Comparison of ENCODE assay signal across 18 mouse cellular contexts in the genomic region with DNA sequence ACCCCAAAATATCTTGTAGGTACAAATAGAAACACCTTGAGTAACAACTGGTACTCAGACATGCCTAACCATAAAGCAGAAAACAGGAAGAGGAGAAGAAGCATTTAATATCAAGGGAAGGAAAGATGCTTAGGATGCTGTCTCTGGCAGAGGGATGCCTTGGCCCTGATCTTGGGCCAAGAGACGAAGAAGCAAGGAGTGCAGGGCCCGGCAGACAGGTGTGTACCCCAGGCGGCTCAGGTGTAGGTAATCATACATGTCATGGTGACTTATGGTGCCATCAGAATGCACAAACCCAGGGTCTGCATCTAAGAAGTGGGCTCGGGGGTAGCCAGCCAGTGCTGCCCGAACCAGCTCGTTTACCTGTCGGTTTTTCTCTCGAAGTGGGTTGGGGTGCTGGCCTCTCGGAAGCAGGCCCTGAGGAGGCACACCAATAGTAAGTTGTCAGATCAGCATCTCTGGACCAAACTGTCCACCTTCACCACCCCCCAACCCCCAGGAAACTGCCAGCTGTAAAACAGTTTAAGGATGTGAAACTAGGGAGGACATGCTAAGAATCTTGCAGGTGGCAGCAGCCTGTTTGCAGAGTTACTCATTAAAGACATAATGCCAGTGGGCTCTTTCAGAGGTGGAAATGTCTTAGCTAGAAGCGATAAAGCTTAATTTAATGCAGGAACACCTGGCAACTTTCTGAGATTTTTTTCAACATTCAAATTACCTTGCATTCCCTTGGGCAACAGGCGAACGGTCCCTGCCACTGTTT. TPM values are rescaled to one million over a fixed set of nuclear protein-coding genes. Genes with fewer than 3 reads are reported as not detected.
DNase-seq lines count a peak whose midpoint lies in the region; ATAC-seq and TF ChIP-seq lines count a peak whose summit lies in the region.
"Had no signal": no experiment of that assay in that cellular context is flagged by ENCODE, and none has a peak within 500 bp of the region (broad histone marks: within the 10 kb centered on the region; RNA-seq: fewer than 3 reads in every experiment).

No protein-coding gene starts in this region.

- WGBS in heart, embryonic 10.5 days = 88% methylated on average over 12 of the region's 12 CpGs
- 91% methylated on average over 12 of the region's 12 CpGs for whole genome bisulfite sequencing in heart, embryonic 12.5 days
- WGBS in midbrain, embryonic 14.5 days = 92% methylated on average over 12 of the region's 12 CpGs
- 88% methylated on average over 12 of the region's 12 CpGs for whole genome bisulfite sequencing in midbrain, postnatal 0 days
- whole genome bisulfite sequencing in bone marrow, adult 2 months = 78% methylated on average over 12 of the region's 12 CpGs

- no peak for TF ChIP-seq CTCF in midbrain, postnatal 0 days (IDR thresholded peaks at IDR 0.05)
- no peak for TF ChIP-seq CTCF in bone marrow, adult 2 months (IDR thresholded peaks at IDR 0.05; ENCODE audit: control insufficient read depth, insufficient read depth, low read length)

- ATAC-seq in heart, embryonic 12.5 days (ENCODE audit: insufficient number of reproducible peaks, low FRiP score) = no peak
- no peak for ATAC-seq in midbrain, embryonic 14.5 days (ENCODE audit: low FRiP score, low TSS enrichment)
- ATAC-seq in midbrain, postnatal 0 days (ENCODE audit: low FRiP score) = no peak
- peak; percentile 22 for ATAC-seq in neutrophil, adult 5-6 weeks (ENCODE audit: extremely low read depth, insufficient number of reproducible peaks, low FRiP score, poor library complexity, severe bottlenecking)
- ATAC-seq: CD4-positive, CD25-positive, alpha-beta regulatory T cell, adult 4 months had no signal

- H3K4me2 ChIP-seq in heart, embryonic 12.5 days = no peak overlapping the region
- H3K4me2 ChIP-seq in midbrain, embryonic 14.5 days (ENCODE audit: low read length) = peak overlapping the region; percentile 81
- H3K4me2 ChIP-seq in midbrain, postnatal 0 days (ENCODE audit: low read depth, low read length, poor library complexity, severe bottlenecking) = no peak overlapping the region

- DNase-seq in heart, embryonic 10.5 days (ENCODE audit: low spot score) = peak; percentile 72
- no peak for DNase-seq in midbrain, embryonic 14.5 days
- DNase-seq in midbrain, postnatal 0 days (ENCODE audit: low spot score) = no peak
- DNase-seq in right cerebral cortex, postnatal 14 days = no peak
- DNase-seq: cerebellum, adult 18-20 months; gastrocnemius, postnatal 36 days; kidney, postnatal 10 days; layer of hippocampus, adult 9-11 months; lung, embryonic 14.5 days; right cerebral cortex, adult 18-20 months had no signal

- no peak overlapping the region for H3K27ac ChIP-seq in heart, embryonic 10.5 days
- no peak overlapping the region for H3K27ac ChIP-seq in heart, embryonic 12.5 days (ENCODE audit: poor library complexity, severe bottlenecking)
- no peak overlapping the region for H3K27ac ChIP-seq in midbrain, embryonic 14.5 days (replicated peaks; ENCODE audit: low read depth, low read length)
- no peak overlapping the region for H3K27ac ChIP-seq in midbrain, postnatal 0 days (ENCODE audit: low read depth, low read length)
- H3K27ac ChIP-seq in bone marrow, adult 2 months (ENCODE audit: control insufficient read depth, insufficient read depth, low read depth, low read length, poor library complexity) = peak overlapping the region; percentile 77

- no peak overlapping the region for H3K9ac ChIP-seq in heart, embryonic 12.5 days
- no peak overlapping the region for H3K9ac ChIP-seq in midbrain, embryonic 14.5 days (replicated peaks; ENCODE audit: low read length)
- no peak overlapping the region for H3K9ac ChIP-seq in midbrain, postnatal 0 days (replicated peaks; ENCODE audit: low read length, poor library complexity, severe bottlenecking)
- H3K9ac ChIP-seq: lung, embryonic 14.5 days had no signal

- no peak for TF ChIP-seq POLR2A in bone marrow, adult 2 months (IDR thresholded peaks at IDR 0.05; ENCODE audit: borderline replicate concordance, control insufficient read depth, low read depth, low read length)

- H3K36me3 ChIP-seq in heart, embryonic 10.5 days = peaks cover 59% of the 10 kb centered on the region
- H3K36me3 ChIP-seq in heart, embryonic 12.5 days = peaks cover 60% of the 10 kb centered on the region
- H3K36me3 ChIP-seq in midbrain, embryonic 14.5 days (ENCODE audit: control insufficient read depth, insufficient read depth, low read length) = peaks cover 60% of the 10 kb centered on the region
- peaks cover 39% of the 10 kb centered on the region for H3K36me3 ChIP-seq in midbrain, postnatal 0 days (ENCODE audit: insufficient read depth, low read length)

- H3K4me1 ChIP-seq in heart, embryonic 10.5 days = peaks cover 41% of the 10 kb centered on the region
- peaks cover 47% of the 10 kb centered on the region for H3K4me1 ChIP-seq in heart, embryonic 12.5 days (replicated peaks)
- H3K4me1 ChIP-seq in midbrain, embryonic 14.5 days (ENCODE audit: control insufficient read depth, insufficient read depth, low read length) = peaks cover 13% of the 10 kb centered on the region
- H3K4me1 ChIP-seq in midbrain, postnatal 0 days (ENCODE audit: insufficient read depth, low read length) = peaks cover 6% of the 10 kb centered on the region; the same call in 1 of the 2 replicates
- H3K4me1 ChIP-seq in bone marrow, adult 2 months (ENCODE audit: control insufficient read depth, insufficient read depth, low read length) = peaks cover 2% of the 10 kb centered on the region; the same call in 1 of the 2 replicates

- no peaks in the 10 kb centered on the region for H3K27me3 ChIP-seq in heart, embryonic 10.5 days (ENCODE audit: insufficient read depth, poor library complexity, severe bottlenecking)
- no peaks in the 10 kb centered on the region for H3K27me3 ChIP-seq in heart, embryonic 12.5 days (replicated peaks)
- no peaks in the 10 kb centered on the region for H3K27me3 ChIP-seq in midbrain, embryonic 14.5 days (ENCODE audit: control insufficient read depth, insufficient read depth, low read length)
- no peaks in the 10 kb centered on the region for H3K27me3 ChIP-seq in midbrain, postnatal 0 days (ENCODE audit: insufficient read depth, low read length)

- no peak overlapping the region for H3K4me3 ChIP-seq in heart, embryonic 10.5 days
- H3K4me3 ChIP-seq in heart, embryonic 12.5 days = no peak overlapping the region
- peak overlapping the region; percentile 89; the same call in 1 of the 2 replicates for H3K4me3 ChIP-seq in midbrain, embryonic 14.5 days (replicated peaks; ENCODE audit: low read depth, low read length)
- H3K4me3 ChIP-seq in midbrain, postnatal 0 days (ENCODE audit: low read depth, low read length) = no peak overlapping the region
- H3K4me3 ChIP-seq in bone marrow, adult 2 months (replicated peaks; ENCODE audit: control insufficient read depth, low read depth, low read length) = no peak overlapping the region

- H3K9me3 ChIP-seq in heart, embryonic 10.5 days = no peaks in the 10 kb centered on the region
- no peaks in the 10 kb centered on the region for H3K9me3 ChIP-seq in heart, embryonic 12.5 days (replicated peaks)
- no peaks in the 10 kb centered on the region for H3K9me3 ChIP-seq in midbrain, embryonic 14.5 days (ENCODE audit: control insufficient read depth, low read length)
- no peaks in the 10 kb centered on the region for H3K9me3 ChIP-seq in midbrain, postnatal 0 days (ENCODE audit: low read length)

RNA-seq across cellular contexts. Expression of gene Pafah1b3, which starts 2.6 kb away (rescaled TPM):
- 147 and 189 TPM in 2 replicates for polyA plus RNA-seq in heart, embryonic 10.5 days (2016; fragmentation: Nextera tagmentation; extraction: Ambion mirVana)
- polyA plus RNA-seq in heart, embryonic 12.5 days (2016; fragmentation: Nextera tagmentation; extraction: Ambion mirVana) = 127 and 131 TPM in 2 replicates
- 630 and 836 TPM in 2 replicates for polyA plus RNA-seq in midbrain, embryonic 14.5 days (2014; fragmentation: Nextera tagmentation; extraction: Ambion mirVana)
- total RNA-seq in midbrain, postnatal 0 days (2014; rRNA removed) = 595 and 661 TPM in 2 replicates
- 604 and 629 TPM in 2 replicates for polyA plus RNA-seq in midbrain, postnatal 0 days (2015; fragmentation: Nextera tagmentation; extraction: Ambion mirVana)
- polyA plus RNA-seq in bone marrow, adult 2 months (2011; ENCODE audit: insufficient read depth, insufficient read length, low replicate concordance, missing spikeins) = 31.5 and 46.4 TPM in 2 replicates
- 33.6 and 47.8 TPM in 2 replicates for total RNA-seq in neutrophil, adult 5-6 weeks (2017)

RNA-seq across cellular contexts. Expression of gene Prr19, which starts 6.1 kb away (rescaled TPM):
- polyA plus RNA-seq in heart, embryonic 10.5 days (2016; fragmentation: Nextera tagmentation; extraction: Ambion mirVana) = 0.26 and 0.65 TPM in 2 replicates
- not detected in 2 replicates for polyA plus RNA-seq in heart, embryonic 12.5 days (2016; fragmentation: Nextera tagmentation; extraction: Ambion mirVana)
- polyA plus RNA-seq in midbrain, embryonic 14.5 days (2014; fragmentation: Nextera tagmentation; extraction: Ambion mirVana) = 3.0 and 3.2 TPM in 2 replicates
- 2.0 and 2.5 TPM in 2 replicates for total RNA-seq in midbrain, postnatal 0 days (2014; rRNA removed)
- 5.7 and 7.0 TPM in 2 replicates for polyA plus RNA-seq in midbrain, postnatal 0 days (2015; fragmentation: Nextera tagmentation; extraction: Ambion mirVana)
- polyA plus RNA-seq in bone marrow, adult 2 months (2011; ENCODE audit: insufficient read depth, insufficient read length, low replicate concordance, missing spikeins) = not detected in 2 replicates
- total RNA-seq in neutrophil, adult 5-6 weeks (2017) = not detected in 2 replicates
- total RNA-seq: gastrocnemius, postnatal 36 days; liver, adult 2 months; megakaryocyte, adult 5-6 weeks had no signal
- polyA plus RNA-seq: CD4-positive, CD25-positive, alpha-beta regulatory T cell, adult 4 months; heart, embryonic 16.5 days; liver, adult 2 months; urinary bladder, adult 2 months had no signal

RNA-seq across cellular contexts. Expression of gene Tmem145, which starts 10.8 kb away (rescaled TPM):
- polyA plus RNA-seq in heart, embryonic 10.5 days (2016; fragmentation: Nextera tagmentation; extraction: Ambion mirVana) = 0.09 and 0.63 TPM in 2 replicates
- 0.23 and 0.30 TPM in 2 replicates for polyA plus RNA-seq in heart, embryonic 12.5 days (2016; fragmentation: Nextera tagmentation; extraction: Ambion mirVana)
- polyA plus RNA-seq in midbrain, embryonic 14.5 days (2014; fragmentation: Nextera tagmentation; extraction: Ambion mirVana) = 68.6 and 77.8 TPM in 2 replicates
- 105 and 106 TPM in 2 replicates for total RNA-seq in midbrain, postnatal 0 days (2014; rRNA removed)
- 131 and 143 TPM in 2 replicates for polyA plus RNA-seq in midbrain, postnatal 0 days (2015; fragmentation: Nextera tagmentation; extraction: Ambion mirVana)
- not detected in 2 replicates for polyA plus RNA-seq in bone marrow, adult 2 months (2011; ENCODE audit: insufficient read depth, insufficient read length, low replicate concordance, missing spikeins)
- not detected in 2 replicates for total RNA-seq in neutrophil, adult 5-6 weeks (2017)
- total RNA-seq: gastrocnemius, postnatal 36 days; liver, adult 2 months; megakaryocyte, adult 5-6 weeks had no signal
- polyA plus RNA-seq: CD4-positive, CD25-positive, alpha-beta regulatory T cell, adult 4 months; liver, adult 2 months had no signal

RNA-seq across cellular contexts. Expression of gene Megf8, which starts 21.8 kb away (rescaled TPM):
- 10.4 and 11.2 TPM in 2 replicates for polyA plus RNA-seq in heart, embryonic 10.5 days (2016; fragmentation: Nextera tagmentation; extraction: Ambion mirVana)
- polyA plus RNA-seq in heart, embryonic 12.5 days (2016; fragmentation: Nextera tagmentation; extraction: Ambion mirVana) = 10.3 and 10.8 TPM in 2 replicates
- 21.6 and 23.2 TPM in 2 replicates for polyA plus RNA-seq in midbrain, embryonic 14.5 days (2014; fragmentation: Nextera tagmentation; extraction: Ambion mirVana)
- total RNA-seq in midbrain, postnatal 0 days (2014; rRNA removed) = 90.0 and 103 TPM in 2 replicates
- polyA plus RNA-seq in midbrain, postnatal 0 days (2015; fragmentation: Nextera tagmentation; extraction: Ambion mirVana) = 15.3 and 15.6 TPM in 2 replicates
- 3.0 and 5.7 TPM in 2 replicates for polyA plus RNA-seq in bone marrow, adult 2 months (2011; ENCODE audit: insufficient read depth, insufficient read length, low replicate concordance, missing spikeins)
- 0.23 and 0.37 TPM in 2 replicates for total RNA-seq in neutrophil, adult 5-6 weeks (2017)

RNA-seq across cellular contexts. Expression of gene Cic, which starts 27.6 kb away (rescaled TPM):
- 17.0 and 28.7 TPM in 2 replicates for polyA plus RNA-seq in heart, embryonic 10.5 days (2016; fragmentation: Nextera tagmentation; extraction: Ambion mirVana)
- 28.8 and 30.5 TPM in 2 replicates for polyA plus RNA-seq in heart, embryonic 12.5 days (2016; fragmentation: Nextera tagmentation; extraction: Ambion mirVana)
- polyA plus RNA-seq in midbrain, embryonic 14.5 days (2014; fragmentation: Nextera tagmentation; extraction: Ambion mirVana) = 47.3 and 52.0 TPM in 2 replicates
- 145 and 146 TPM in 2 replicates for total RNA-seq in midbrain, postnatal 0 days (2014; rRNA removed)
- polyA plus RNA-seq in midbrain, postnatal 0 days (2015; fragmentation: Nextera tagmentation; extraction: Ambion mirVana) = 26.8 and 31.9 TPM in 2 replicates
- polyA plus RNA-seq in bone marrow, adult 2 months (2011; ENCODE audit: insufficient read depth, insufficient read length, low replicate concordance, missing spikeins) = 174 and 292 TPM in 2 replicates
- total RNA-seq in neutrophil, adult 5-6 weeks (2017) = 143 and 163 TPM in 2 replicates

Comparison
In these comparisons a context has a peak if more than half of its experiments do, and no peak if none do; other contexts are left out.
1. RNA of gene Tmem145, which starts 10.8 kb away (polyA plus RNA-seq): 131 to 143 TPM in midbrain, postnatal 0 days and 68.6 to 77.8 TPM in midbrain, embryonic 14.5 days; 0.09 to 0.63 TPM in heart, embryonic 10.5 days, 0.23 to 0.30 TPM in heart, embryonic 12.5 days and not detected in bone marrow, adult 2 months; every median in the first group is over 10 times any median in the second.